Mouse (Mus musculus): ENCODE results near the gene Actl10. TPM values are rescaled to one million over a fixed set of nuclear protein-coding genes. Genes with fewer than 3 reads are reported as not detected.

The Actl10 gene
- polyA plus RNA-seq, 1 experiment from 2014 or later, result 0.20 TPM

- WGBS, result 87% methylated on average over 4 of the region's 4 CpGs
These were observed 37.5 kb downstream of the Actl10 start for GRCm38 (mm10) chr2:154589051-154589450.

GRCm38 (mm10) chr2:154591239-154591638 is 39.7 kb downstream of the Actl10 start:
- 80% methylated on average over 3 of the region's 3 CpGs for WGBS
- H3K9me3 ChIP-seq (ENCODE audit: low read length), result no peaks in the 10 kb centered on the region
- no peak for ATAC-seq (ENCODE audit: low FRiP score, low TSS enrichment)
- H3K27me3 ChIP-seq (ENCODE audit: insufficient read depth, low read length), result no peaks in the 10 kb centered on the region
- H3K4me2 ChIP-seq (replicated peaks; ENCODE audit: low read depth, low read length), result no peak overlapping the region
- H3K4me1 ChIP-seq (ENCODE audit: insufficient read depth, low read length), result no peaks in the 10 kb centered on the region
- no peak overlapping the region for H3K27ac ChIP-seq (ENCODE audit: low read length)
- no peak overlapping the region for H3K4me3 ChIP-seq (ENCODE audit: low read length)
- peaks cover 26% of the 10 kb centered on the region for H3K36me3 ChIP-seq (ENCODE audit: insufficient read depth, low read length)
- H3K9ac ChIP-seq (replicated peaks; ENCODE audit: low read length), result no peak overlapping the region

More at GRCm38 (mm10) chr2:154589051-154589450, 37.5 kb downstream of the Actl10 start:
- Histone ChIP-seq H3K9me3 (ENCODE audit: low read length) (no peaks in the 10 kb centered on the region), H3K27ac (ENCODE audit: low read length) (no peak overlapping the region), H3K27me3 (ENCODE audit: insufficient read depth, low read length) (no peaks in the 10 kb centered on the region), H3K4me3 (ENCODE audit: low read length) (no peak overlapping the region), H3K36me3 (ENCODE audit: insufficient read depth, low read length) (peaks cover 19% of the 10 kb centered on the region), H3K9ac (replicated peaks; ENCODE audit: low read length) (no peak overlapping the region), H3K4me1 (ENCODE audit: insufficient read depth, low read length) (peaks cover 5% of the 10 kb centered on the region; the same call in 1 of the 2 replicates), H3K4me2 (replicated peaks; ENCODE audit: low read depth, low read length) (no peak overlapping the region)
- no peak for ATAC-seq (ENCODE audit: low FRiP score, low TSS enrichment)

DNA sequence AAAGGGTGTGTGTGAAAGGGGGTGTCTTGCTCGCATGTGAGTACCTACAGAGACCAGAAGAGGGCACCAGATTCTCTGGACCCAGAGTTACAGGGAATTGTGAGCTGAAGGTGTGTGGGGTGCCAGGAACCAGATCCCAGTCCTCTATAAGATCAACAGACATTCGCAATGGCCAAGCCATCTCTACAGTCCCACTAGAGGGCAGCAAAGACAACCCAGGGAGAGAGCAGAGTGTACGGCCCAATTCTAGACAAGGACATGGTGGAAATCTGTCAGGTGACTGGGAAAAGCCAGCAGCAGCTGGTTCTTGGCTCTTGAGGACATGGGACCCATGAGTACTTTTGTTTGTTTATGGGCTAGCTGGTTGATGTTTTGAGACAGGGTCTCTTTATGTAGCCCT is 41.4 kb downstream of the Actl10 start:
- 71% methylated on average over 3 of the region's 3 CpGs for WGBS
- Histone ChIP-seq H3K27ac (ENCODE audit: low read length) (no peak overlapping the region), H3K4me1 (ENCODE audit: insufficient read depth, low read length) (no peaks in the 10 kb centered on the region), H3K27me3 (ENCODE audit: insufficient read depth, low read length) (no peaks in the 10 kb centered on the region), H3K9ac (replicated peaks; ENCODE audit: low read length) (no peak overlapping the region), H3K4me2 (replicated peaks; ENCODE audit: low read depth, low read length) (no peak overlapping the region), H3K4me3 (ENCODE audit: low read length) (no peak overlapping the region), H3K36me3 (ENCODE audit: insufficient read depth, low read length) (peaks cover 13% of the 10 kb centered on the region; the same call in 1 of the 2 replicates), H3K9me3 (ENCODE audit: low read length) (no peaks in the 10 kb centered on the region)
- no peak for ATAC-seq (ENCODE audit: low FRiP score, low TSS enrichment)

- Histone ChIP-seq H3K4me1 (ENCODE audit: insufficient read depth, low read length) (no peaks in the 10 kb centered on the region), H3K36me3 (ENCODE audit: insufficient read depth, low read length) (peaks cover 13% of the 10 kb centered on the region; the same call in 1 of the 2 replicates), H3K4me3 (ENCODE audit: low read length) (no peak overlapping the region), H3K27me3 (ENCODE audit: insufficient read depth, low read length) (no peaks in the 10 kb centered on the region), H3K9ac (replicated peaks; ENCODE audit: low read length) (no peak overlapping the region), H3K27ac (ENCODE audit: low read length) (no peak overlapping the region), H3K9me3 (ENCODE audit: low read length) (no peaks in the 10 kb centered on the region), H3K4me2 (replicated peaks; ENCODE audit: low read depth, low read length) (no peak overlapping the region)
- no peak for ATAC-seq (ENCODE audit: low FRiP score, low TSS enrichment)
- WGBS, result 65% methylated on average over 5 of the region's 5 CpGs
These were observed 44.2 kb downstream of the Actl10 start for GRCm38 (mm10) chr2:154595775-154596174.

- no peaks in the 10 kb centered on the region for H3K4me1 ChIP-seq (ENCODE audit: insufficient read depth, low read length)
- H3K27me3 ChIP-seq (ENCODE audit: insufficient read depth, low read length), result no peaks in the 10 kb centered on the region
- WGBS, result 92% methylated on average over 3 of the region's 3 CpGs
- no peak for ATAC-seq (ENCODE audit: low FRiP score, low TSS enrichment)
- H3K4me2 ChIP-seq (replicated peaks; ENCODE audit: low read depth, low read length), result no peak overlapping the region
- peaks cover 13% of the 10 kb centered on the region; the same call in 1 of the 2 replicates for H3K36me3 ChIP-seq (ENCODE audit: insufficient read depth, low read length)
- H3K4me3 ChIP-seq (ENCODE audit: low read length), result no peak overlapping the region
- H3K9me3 ChIP-seq (ENCODE audit: low read length), result no peaks in the 10 kb centered on the region
- H3K9ac ChIP-seq (replicated peaks; ENCODE audit: low read length), result no peak overlapping the region
- H3K27ac ChIP-seq (ENCODE audit: low read length), result no peak overlapping the region
These were observed 45.8 kb downstream of the Actl10 start for GRCm38 (mm10) chr2:154597399-154597798.

- 74% methylated on average over 6 of the region's 6 CpGs for WGBS
- Histone ChIP-seq H3K27ac (ENCODE audit: low read length) (no peak overlapping the region), H3K9me3 (ENCODE audit: low read length) (no peaks in the 10 kb centered on the region), H3K36me3 (ENCODE audit: insufficient read depth, low read length) (0 out of 2 replicates have a peak, but pooled peaks cover 2% of the 10 kb centered on the region), H3K27me3 (ENCODE audit: insufficient read depth, low read length) (no peaks in the 10 kb centered on the region), H3K4me1 (ENCODE audit: insufficient read depth, low read length) (peaks cover 8% of the 10 kb centered on the region; the same call in 1 of the 2 replicates), H3K4me3 (ENCODE audit: low read length) (no peak overlapping the region), H3K4me2 (replicated peaks; ENCODE audit: low read depth, low read length) (no peak overlapping the region), H3K9ac (replicated peaks; ENCODE audit: low read length) (no peak overlapping the region)
- no peak for ATAC-seq (ENCODE audit: low FRiP score, low TSS enrichment)
These were observed 49.0 kb downstream of the Actl10 start for GRCm38 (mm10) chr2:154600586-154600985.

DNA sequence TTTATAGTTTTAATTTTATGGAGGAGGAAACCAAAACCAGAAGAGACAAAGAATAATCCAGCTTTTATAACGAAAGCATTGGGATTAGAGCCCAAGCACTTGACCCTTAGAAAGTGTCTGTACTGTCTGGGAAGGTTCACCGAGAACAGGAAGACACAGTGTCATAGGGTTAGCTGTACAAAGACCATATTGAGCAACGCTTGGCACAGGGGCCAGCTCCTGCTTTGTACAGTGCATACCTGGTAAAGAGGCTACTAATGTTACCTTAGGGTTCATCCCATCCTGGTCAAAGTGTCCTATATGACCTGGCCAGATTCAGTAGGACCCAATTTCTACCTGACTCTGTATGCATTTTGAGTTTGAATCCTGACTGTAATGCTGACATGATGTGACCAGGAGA is 49.7 kb downstream of the Actl10 start:
- H3K27ac ChIP-seq (ENCODE audit: low read length), result no peak overlapping the region
- H3K27me3 ChIP-seq (ENCODE audit: insufficient read depth, low read length), result no peaks in the 10 kb centered on the region
- ATAC-seq (ENCODE audit: low FRiP score, low TSS enrichment), result no peak
- no peak overlapping the region for H3K4me2 ChIP-seq (replicated peaks; ENCODE audit: low read depth, low read length)
- WGBS, result 76% methylated on average over 3 of the region's 3 CpGs
- no peaks in the 10 kb centered on the region for H3K36me3 ChIP-seq (ENCODE audit: insufficient read depth, low read length)
- H3K4me1 ChIP-seq (ENCODE audit: insufficient read depth, low read length), result peaks cover 8% of the 10 kb centered on the region; the same call in 1 of the 2 replicates
- H3K9ac ChIP-seq (replicated peaks; ENCODE audit: low read length), result no peak overlapping the region
- H3K4me3 ChIP-seq (ENCODE audit: low read length), result no peak overlapping the region
- no peaks in the 10 kb centered on the region for H3K9me3 ChIP-seq (ENCODE audit: low read length)

Other genes starting within 250 kb of the Actl10 start
- not detected in 2 replicates for gene Bpifb9b, start 244.5 kb upstream of the Actl10 start, polyA plus RNA-seq (2015; fragmentation: Nextera tagmentation; extraction: Ambion mirVana)
- gene Cdk5rap1, start 178.8 kb upstream of the Actl10 start, polyA plus RNA-seq (2015; fragmentation: Nextera tagmentation; extraction: Ambion mirVana), result 17.4 and 23.4 TPM in 2 replicates
- 9.5 and 12.2 TPM in 2 replicates for gene Snta1, start 143.7 kb upstream of the Actl10 start, polyA plus RNA-seq (2015; fragmentation: Nextera tagmentation; extraction: Ambion mirVana)
- gene Cbfa2t2, start 115.3 kb upstream of the Actl10 start, polyA plus RNA-seq (2015; fragmentation: Nextera tagmentation; extraction: Ambion mirVana), result 44.2 and 48.3 TPM in 2 replicates
- gene 1700003F12Rik, start 4.7 kb upstream of the Actl10 start, polyA plus RNA-seq (2015; fragmentation: Nextera tagmentation; extraction: Ambion mirVana), result 0.44 and 0.64 TPM in 2 replicates
- 2.8 and 3.3 TPM in 2 replicates for gene Necab3, start 7.1 kb downstream of the Actl10 start, polyA plus RNA-seq (2015; fragmentation: Nextera tagmentation; extraction: Ambion mirVana)
- 11.6 and 19.6 TPM in 2 replicates for gene E2f1, start 18.1 kb downstream of the Actl10 start, polyA plus RNA-seq (2015; fragmentation: Nextera tagmentation; extraction: Ambion mirVana)
- gene Pxmp4, start 51.9 kb downstream of the Actl10 start, polyA plus RNA-seq (2015; fragmentation: Nextera tagmentation; extraction: Ambion mirVana), result 31.8 and 32.9 TPM in 2 replicates
- 1.2 and 1.3 TPM in 2 replicates for gene Zfp341, start 61.5 kb downstream of the Actl10 start, polyA plus RNA-seq (2015; fragmentation: Nextera tagmentation; extraction: Ambion mirVana)
- 0.40 TPM in 1 of 2 replicates, not detected in the other for gene 4930519P11Rik, start 61.7 kb downstream of the Actl10 start, polyA plus RNA-seq (2015; fragmentation: Nextera tagmentation; extraction: Ambion mirVana)
- gene Chmp4b, start 99.9 kb downstream of the Actl10 start, polyA plus RNA-seq (2015; fragmentation: Nextera tagmentation; extraction: Ambion mirVana), result 18.0 and 20.7 TPM in 2 replicates
- not detected in 2 replicates for gene Gm14214, start 218.3 kb downstream of the Actl10 start, polyA plus RNA-seq (2015; fragmentation: Nextera tagmentation; extraction: Ambion mirVana)
- 42.3 and 48.4 TPM in 2 replicates for gene Raly, start 239.3 kb downstream of the Actl10 start, polyA plus RNA-seq (2015; fragmentation: Nextera tagmentation; extraction: Ambion mirVana)
- 0.35 TPM in 1 of 2 replicates, not detected in the other for gene a, start 239.6 kb downstream of the Actl10 start, polyA plus RNA-seq (2015; fragmentation: Nextera tagmentation; extraction: Ambion mirVana)

All from kidney, embryonic 16.5 days (tissue).